Mouse (Mus musculus) erythroblast, embryonic 14.5 days (primary cell): ENCODE data around the gene Tmem182.

Experiments used
- GATA1 ChIP-seq: IDR thresholded peaks from 2 replicates; pipeline ENCODE4 v1.6.1; 2012; ENCODE audit warnings: low read length, inconsistent platforms, mixed read lengths
- TAL1 ChIP-seq: IDR thresholded peaks from 3 replicates; pipeline ENCODE4 v1.6.1; 2012; ENCODE audit warnings: low read length, inconsistent platforms, mixed read lengths

DNA sequence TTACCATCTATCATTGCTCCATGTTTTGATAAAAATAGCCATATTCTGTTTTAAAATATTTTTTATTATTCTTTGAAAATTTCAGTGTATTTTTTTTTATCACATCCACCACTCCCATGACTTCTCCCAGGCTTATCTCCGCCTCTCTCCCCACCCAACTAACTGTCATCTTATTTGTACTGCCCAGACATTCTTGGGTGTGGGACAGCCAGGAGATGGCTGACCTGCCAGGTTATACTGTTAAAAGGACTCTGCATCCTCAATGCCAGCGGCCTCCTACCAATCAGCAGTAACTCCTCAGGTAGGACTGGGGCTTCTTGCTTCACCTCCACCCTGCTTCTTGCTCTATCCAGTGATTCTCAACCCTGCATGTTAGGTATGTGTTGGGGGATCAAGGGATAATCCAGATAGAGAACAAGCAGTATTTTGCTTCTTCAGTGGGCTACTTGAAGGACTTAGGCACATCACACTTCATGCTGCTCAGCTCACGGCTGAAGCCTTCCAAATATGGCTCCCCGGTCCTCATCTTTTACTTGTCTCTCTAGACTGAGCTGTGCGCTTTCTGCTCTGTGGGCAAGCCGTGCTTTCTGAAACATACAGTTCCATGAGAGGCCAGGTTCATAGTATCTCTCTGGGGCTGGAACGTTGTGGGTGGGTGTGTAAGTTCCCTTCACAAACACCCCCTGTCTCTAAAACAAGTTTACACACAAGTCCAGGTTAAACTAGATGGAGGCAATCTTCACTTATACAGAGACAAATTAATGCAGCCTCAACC is 34.0 kb upstream of the Tmem182 start:
- TF ChIP-seq TAL1 (no peak), GATA1 (no peak)
